Mouse (Mus musculus) hindbrain, embryonic 16.5 days (tissue): ENCODE results near the gene Plppr3. TPM values are rescaled to one million over a fixed set of nuclear protein-coding genes. Genes with fewer than 3 reads are reported as not detected.

Experiments used
- ATAC-seq: fragments of 200-750 bp; cut with Nextera tagmentation; 2 replicates; pipeline ENCODE4 v1.8.0; 2017; ENCODE audit warnings: moderate TSS enrichment, moderate library complexity
- H3K27ac ChIP-seq: fragments of 300-500 bp; sonication (generic); 2 replicates; pipeline ENCODE4 v1.5.1; 2014; ENCODE audit warnings: low read depth, mild to moderate bottlenecking, control low read depth, low read length, moderate library complexity
- H3K27me3 ChIP-seq: fragments of 300-500 bp; sonication (generic); replicated peaks from 2 replicates; pipeline ENCODE4 v1.6.1; 2014; ENCODE audit warnings: low read length; ENCODE audit not compliant: control insufficient read depth, insufficient read depth
- H3K36me3 ChIP-seq: fragments of 300-500 bp; sonication (generic); 2 replicates; pipeline ENCODE4 v1.6.1; 2014; ENCODE audit warnings: mild to moderate bottlenecking, low read length, moderate library complexity, mixed read lengths; ENCODE audit not compliant: control insufficient read depth, insufficient read depth
- H3K4me1 ChIP-seq: fragments of 300-500 bp; sonication (generic); 2 replicates; pipeline ENCODE4 v1.6.1; 2014; ENCODE audit warnings: low read depth, low read length; ENCODE audit not compliant: control insufficient read depth, insufficient read depth
- H3K4me2 ChIP-seq: fragments of 300-500 bp; sonication (generic); 2 replicates; pipeline ENCODE4 v1.6.1; 2014; ENCODE audit warnings: mild to moderate bottlenecking, low read length, control low read depth, moderate library complexity
- H3K4me3 ChIP-seq: fragments of 300-500 bp; sonication (generic); 2 replicates; pipeline ENCODE4 v1.5.1; 2014; ENCODE audit warnings: mild to moderate bottlenecking, low read length, control low read depth, moderate library complexity
- H3K9ac ChIP-seq: fragments of 300-500 bp; sonication (generic); 2 replicates; pipeline ENCODE4 v1.6.1; 2014; ENCODE audit warnings: low read depth, mild to moderate bottlenecking, control low read depth, low read length, moderate library complexity
- H3K9me3 ChIP-seq: fragments of 300-500 bp; sonication (generic); 2 replicates; pipeline ENCODE4 v1.6.1; 2014; ENCODE audit warnings: mild to moderate bottlenecking, low read length, moderate library complexity; ENCODE audit not compliant: control insufficient read depth
- WGBS: fragments of 180-500 bp; shearing (Covaris S2); extraction: QIAGEN DNeasy Blood & Tissue Kit; methylation state at CpG from one replicate; pipeline ENCODE4 v1.1.7; 2014; 5-methylcytosine and 5-hydroxymethylcytosine counted together
- polyA plus RNA-seq: library from polyadenylated mRNA; unstranded; fragments of >200 nt; fragmentation: Nextera tagmentation; extraction: Ambion mirVana; gene quantifications from 2 replicates; pipeline ENCODE4 v1.2.1, GENCODE M21; 2015

Plppr3 gene
- polyA plus RNA-seq, 1 experiment from 2014 or later = 387 TPM

DNA sequence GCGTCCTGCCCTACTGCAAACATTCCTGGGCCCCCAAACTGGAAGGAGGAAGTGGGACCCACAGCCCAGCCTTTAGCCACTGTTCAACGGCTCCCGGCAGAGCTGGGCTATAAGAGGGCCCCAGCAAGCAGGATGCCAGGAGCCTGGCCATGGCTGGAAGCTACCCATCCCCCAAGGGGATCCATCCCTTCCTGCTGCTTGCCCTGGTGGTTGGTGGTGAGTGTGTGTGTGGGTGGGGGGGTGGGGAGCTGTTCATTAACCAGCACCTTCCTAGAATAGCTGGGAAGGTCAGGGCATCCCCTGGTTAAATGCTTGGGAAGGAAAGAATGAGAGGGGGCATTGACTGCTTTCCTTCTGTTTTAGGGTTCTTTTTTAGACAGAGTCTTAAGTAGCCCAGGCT is 5.1 kb upstream of the Plppr3 start:
- Histone ChIP-seq H3K27ac (no peak overlapping the region), H3K9me3 (no peaks in the 10 kb centered on the region), H3K36me3 (no peaks in the 10 kb centered on the region), H3K4me1 (peaks cover 14% of the 10 kb centered on the region), H3K27me3 (peaks cover 4% of the 10 kb centered on the region; the same call in 1 of the 2 replicates), H3K4me3 (no peak overlapping the region), H3K9ac (no peak overlapping the region), H3K4me2 (no peak overlapping the region)
- ATAC-seq = no peak
- 48% methylated on average over 3 of the region's 3 CpGs for WGBS

DNA sequence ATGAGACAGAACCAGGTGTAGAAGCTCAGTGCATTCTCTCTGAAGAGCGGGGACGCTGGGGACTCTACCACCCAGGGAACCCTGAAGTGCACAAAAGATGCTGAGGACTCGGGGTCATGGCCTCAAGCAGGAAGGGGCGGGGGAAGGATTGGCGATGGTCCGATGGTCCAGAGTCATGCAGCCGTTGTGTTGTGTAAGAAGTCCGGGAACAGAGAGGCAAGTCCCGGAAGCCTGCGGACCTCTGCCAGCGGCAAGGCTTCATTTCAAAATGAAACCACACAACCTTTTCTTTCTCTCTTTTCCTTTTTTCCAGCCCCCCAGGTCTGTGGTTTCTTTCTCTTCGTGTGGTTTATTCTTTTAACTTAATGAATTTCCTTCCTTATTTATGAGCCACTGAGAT is 3.3 kb upstream of the Plppr3 start:
- Histone ChIP-seq H3K27me3 (peaks cover 4% of the 10 kb centered on the region; the same call in 1 of the 2 replicates), H3K36me3 (no peaks in the 10 kb centered on the region), H3K4me3 (no peak overlapping the region), H3K27ac (no peak overlapping the region), H3K9me3 (no peaks in the 10 kb centered on the region), H3K9ac (no peak overlapping the region), H3K4me2 (no peak overlapping the region), H3K4me1 (peaks cover 14% of the 10 kb centered on the region)
- no peak for ATAC-seq
- 41% methylated on average over 12 of the region's 12 CpGs for WGBS

DNA sequence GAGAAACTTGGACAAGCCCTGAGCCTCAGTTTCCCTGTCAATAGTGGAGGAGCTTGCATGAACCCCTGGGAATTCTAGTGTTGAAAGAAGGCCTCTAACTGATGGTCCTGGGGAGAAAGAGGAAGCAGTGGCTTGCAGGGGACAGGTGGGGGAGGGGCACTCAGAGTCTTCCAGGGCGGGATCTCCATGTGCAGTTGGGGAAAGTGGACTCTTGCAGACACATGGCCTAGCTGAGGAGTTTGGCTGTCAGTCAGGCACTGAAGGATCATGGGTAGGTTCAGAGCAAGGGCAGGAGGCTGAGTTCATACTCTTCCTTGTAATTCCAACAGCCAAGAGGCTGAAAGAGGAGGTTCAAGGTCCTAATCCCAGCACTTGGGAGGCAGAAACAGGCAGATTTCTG is 2.7 kb upstream of the Plppr3 start:
- Histone ChIP-seq H3K4me1 (peaks cover 16% of the 10 kb centered on the region), H3K27ac (no peak overlapping the region), H3K4me3 (no peak overlapping the region), H3K36me3 (no peaks in the 10 kb centered on the region), H3K27me3 (peaks cover 4% of the 10 kb centered on the region; the same call in 1 of the 2 replicates), H3K4me2 (no peak overlapping the region), H3K9me3 (no peaks in the 10 kb centered on the region), H3K9ac (no peak overlapping the region)
- no peak for ATAC-seq
- WGBS = 46% methylated on average over 1 of the region's 1 CpGs

DNA sequence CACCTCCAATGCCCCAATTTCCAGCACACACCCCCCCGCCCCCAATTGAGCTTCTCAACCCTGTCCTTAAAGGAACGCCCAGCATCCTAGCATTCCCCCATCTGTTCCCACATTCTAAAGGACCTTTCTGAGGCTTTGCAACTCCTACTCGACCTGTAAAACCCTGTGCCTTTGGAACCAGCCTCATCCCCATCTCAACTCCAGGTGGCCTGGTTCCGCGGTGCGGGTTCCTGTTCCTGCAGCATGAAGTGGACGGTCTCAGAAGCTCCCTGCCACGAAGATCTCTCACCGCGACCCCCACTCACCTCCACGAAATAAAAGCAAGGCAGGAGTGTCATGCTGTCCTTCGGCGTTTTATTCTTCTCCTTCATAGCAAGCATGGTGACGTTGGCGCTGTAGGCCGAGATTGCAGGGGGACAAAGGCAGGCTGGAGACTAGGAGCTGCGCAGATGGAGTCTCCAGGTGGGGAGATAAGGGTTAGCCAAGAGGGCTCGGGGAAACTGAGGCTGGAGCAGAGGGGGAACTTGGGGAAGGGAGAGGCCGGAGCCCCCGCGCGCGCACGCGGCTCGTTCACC is 632 bp downstream of the Plppr3 start:
- Histone ChIP-seq H3K9me3 (no peaks in the 10 kb centered on the region), H3K4me2 (peak overlapping the region; percentile 96), H3K36me3 (0 out of 2 replicates have a peak, but pooled peaks cover 3% of the 10 kb centered on the region), H3K27me3 (no peaks in the 10 kb centered on the region), H3K4me1 (peaks cover 29% of the 10 kb centered on the region), H3K4me3 (peak overlapping the region; percentile 65), H3K27ac (peak overlapping the region; percentile 90), H3K9ac (peak overlapping the region; percentile 74)
- ATAC-seq = peak; percentile 5; the same call in 1 of the 2 replicates
- WGBS = under 1% methylated on average over 18 of the region's 26 CpGs

DNA sequence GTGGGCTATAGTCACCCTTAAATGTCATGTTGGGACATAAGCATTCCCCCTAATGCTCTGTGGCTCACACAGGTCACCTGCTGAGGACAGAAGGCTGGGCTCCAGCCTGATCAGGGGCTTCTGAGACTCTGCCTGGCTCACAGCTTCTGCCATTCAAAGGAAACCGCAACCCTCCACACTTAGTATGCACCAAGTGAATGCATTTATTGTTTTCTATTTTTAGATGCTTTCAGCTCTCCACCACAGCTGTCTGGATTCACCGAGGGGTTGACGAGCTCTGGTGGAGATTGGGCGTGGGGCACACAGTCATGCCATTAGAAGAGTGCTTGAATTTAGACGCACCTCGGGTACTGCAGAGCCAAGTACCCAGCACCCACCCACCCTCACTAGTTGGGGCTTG is 1.1 kb downstream of the Plppr3 start:
- no peak for ATAC-seq
- peaks cover 29% of the 10 kb centered on the region for H3K4me1 ChIP-seq
- peak overlapping the region; percentile 74 for H3K9ac ChIP-seq
- WGBS = 5% methylated on average over 6 of the region's 6 CpGs
- H3K9me3 ChIP-seq = no peaks in the 10 kb centered on the region
- 0 out of 2 replicates have a peak, but pooled peaks cover 3% of the 10 kb centered on the region for H3K36me3 ChIP-seq
- H3K4me2 ChIP-seq = peak overlapping the region; percentile 96
- H3K27me3 ChIP-seq = no peaks in the 10 kb centered on the region
- peak overlapping the region; percentile 65 for H3K4me3 ChIP-seq
- H3K27ac ChIP-seq = peak overlapping the region; percentile 90

DNA sequence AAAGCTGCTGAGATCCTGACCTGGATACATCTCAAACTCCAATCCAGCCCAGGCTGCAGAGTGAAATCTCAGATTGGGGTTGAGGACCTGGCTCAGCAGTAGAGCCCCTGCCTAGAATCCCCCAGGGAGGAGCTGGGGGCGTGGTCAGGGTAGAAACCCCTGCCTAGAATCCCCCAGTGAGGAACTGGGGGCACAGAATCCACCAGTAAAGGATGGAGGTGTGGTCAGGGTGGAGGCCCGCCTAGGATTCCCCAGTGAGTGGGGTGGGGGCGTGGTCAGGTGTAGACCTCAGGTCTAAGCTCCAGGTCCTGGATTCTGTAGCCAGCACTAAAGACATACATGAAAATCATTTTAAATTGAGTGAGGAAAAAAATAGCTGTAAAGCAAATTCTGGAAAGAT is 1.6 kb downstream of the Plppr3 start:
- Histone ChIP-seq H3K27ac (peak overlapping the region; percentile 90), H3K9ac (peak overlapping the region; percentile 74), H3K4me2 (peak overlapping the region; percentile 96), H3K36me3 (0 out of 2 replicates have a peak, but pooled peaks cover 3% of the 10 kb centered on the region), H3K4me1 (peaks cover 29% of the 10 kb centered on the region), H3K4me3 (peak overlapping the region; percentile 65), H3K27me3 (no peaks in the 10 kb centered on the region), H3K9me3 (no peaks in the 10 kb centered on the region)
- ATAC-seq = no peak
- 45% methylated on average over 3 of the region's 3 CpGs for whole genome bisulfite sequencing

DNA sequence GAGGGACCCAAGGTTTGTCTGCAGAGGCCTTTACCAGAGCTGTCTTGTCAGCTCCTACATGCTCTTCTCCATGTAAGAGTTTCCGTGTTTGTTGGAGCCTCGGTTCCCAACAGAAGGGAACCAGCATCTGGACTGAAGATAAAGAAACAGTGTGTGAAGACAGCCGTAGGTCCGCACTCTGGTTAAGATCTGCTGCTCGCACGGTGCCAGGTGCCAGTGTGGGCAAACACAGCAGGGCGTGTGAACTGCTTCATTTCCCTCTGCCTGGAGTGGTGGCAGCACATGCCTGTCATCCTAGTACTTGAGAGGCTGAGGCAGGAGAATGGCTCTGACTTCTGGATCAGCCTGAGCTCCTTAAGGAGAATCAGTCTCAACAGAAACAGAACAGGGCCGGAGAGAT is 2.6 kb downstream of the Plppr3 start:
- H3K36me3 ChIP-seq = peaks cover 3% of the 10 kb centered on the region; the same call in 1 of the 2 replicates
- no peaks in the 10 kb centered on the region for H3K9me3 ChIP-seq
- peak overlapping the region; percentile 65 for H3K4me3 ChIP-seq
- peaks cover 29% of the 10 kb centered on the region for H3K4me1 ChIP-seq
- H3K27me3 ChIP-seq = no peaks in the 10 kb centered on the region
- WGBS = 77% methylated on average over 8 of the region's 8 CpGs
- peak overlapping the region; percentile 96 for H3K4me2 ChIP-seq
- H3K9ac ChIP-seq = no peak overlapping the region; the same call in 1 of the 2 replicates
- no peak for ATAC-seq
- no peak overlapping the region for H3K27ac ChIP-seq

DNA sequence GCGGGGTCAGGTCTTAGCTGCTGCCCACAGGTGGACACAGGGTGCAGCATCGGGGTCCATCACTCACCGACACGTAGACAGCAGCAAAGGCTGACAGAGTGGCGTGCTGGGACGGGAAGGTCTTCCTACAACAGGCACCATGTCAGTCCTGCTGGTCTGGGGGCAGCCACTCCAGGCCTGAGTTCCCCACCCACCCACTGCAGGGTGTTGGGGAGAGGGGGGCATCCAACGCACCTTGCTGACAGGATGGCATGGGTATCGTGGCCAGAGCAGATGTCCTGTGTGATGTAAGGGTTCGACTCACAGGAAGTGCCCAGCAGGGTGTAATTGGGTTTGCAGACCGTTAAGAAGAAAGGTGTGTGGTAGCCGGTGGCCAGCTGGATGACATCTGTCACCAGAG is 7.8 kb downstream of the Plppr3 start:
- ATAC-seq = no peak
- H3K4me1 ChIP-seq = peaks cover 12% of the 10 kb centered on the region
- H3K27ac ChIP-seq = no peak overlapping the region
- no peaks in the 10 kb centered on the region for H3K27me3 ChIP-seq
- 78% methylated on average over 11 of the region's 11 CpGs for WGBS
- H3K9me3 ChIP-seq = no peaks in the 10 kb centered on the region
- H3K9ac ChIP-seq = no peak overlapping the region
- no peak overlapping the region for H3K4me3 ChIP-seq
- H3K4me2 ChIP-seq = no peak overlapping the region
- H3K36me3 ChIP-seq = peaks cover 32% of the 10 kb centered on the region

DNA sequence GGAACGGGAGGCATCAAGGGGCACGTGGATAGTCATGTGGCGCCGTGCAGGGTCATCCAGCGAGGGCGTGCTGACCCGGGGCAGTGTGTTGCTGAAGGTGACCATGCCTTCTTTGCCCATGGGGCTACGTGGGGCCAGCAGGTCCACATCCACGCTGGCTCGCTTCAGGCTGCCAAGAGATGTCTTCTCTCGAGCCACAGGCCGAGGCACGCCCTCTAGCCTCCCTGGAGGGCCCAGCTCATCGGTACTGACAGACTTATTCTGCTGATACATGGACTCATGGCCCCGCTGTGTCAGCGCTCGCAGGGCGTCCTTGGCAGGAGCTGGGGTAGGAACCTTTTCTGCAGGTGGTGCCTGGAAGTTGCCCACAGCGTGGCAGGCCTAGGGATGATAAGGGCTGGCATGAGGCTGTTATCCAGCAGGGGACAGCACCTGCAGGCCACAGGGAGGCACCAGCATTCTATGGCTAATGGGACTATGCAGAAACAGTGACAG is 8.6 kb downstream of the Plppr3 start:
- no peak overlapping the region for H3K4me2 ChIP-seq
- no peak overlapping the region for H3K9ac ChIP-seq
- no peaks in the 10 kb centered on the region for H3K9me3 ChIP-seq
- no peak; the same call in 1 of the 2 replicates for ATAC-seq
- WGBS = 60% methylated on average over 19 of the region's 19 CpGs
- H3K36me3 ChIP-seq = peaks cover 39% of the 10 kb centered on the region
- H3K27ac ChIP-seq = no peak overlapping the region
- no peak overlapping the region for H3K4me3 ChIP-seq
- H3K27me3 ChIP-seq = no peaks in the 10 kb centered on the region
- peaks cover 11% of the 10 kb centered on the region for H3K4me1 ChIP-seq
